In genomic region chr12:84962606-84963005, GRCm38 (mm10) we compare ENCODE assay signal across 14 mouse cellular contexts. TPM values are rescaled to one million over a fixed set of nuclear protein-coding genes. Genes with fewer than 3 reads are reported as not detected.
DNase-seq lines count a peak whose midpoint lies in the region; ATAC-seq and TF ChIP-seq lines count a peak whose summit lies in the region.
"Had no signal": no experiment of that assay in that cellular context is flagged by ENCODE, and none has a peak within 500 bp of the region (broad histone marks: within the 10 kb centered on the region; RNA-seq: fewer than 3 reads in every experiment).

No protein-coding gene starts in this region.

- DNase-seq in heart, adult 2 months, result no peak
- DNase-seq in heart, postnatal 14 days, result no peak
- DNase-seq in c-Kit-negative CD71-positive TER-119-positive erythroid progenitor cells, embryonic 14.5 days (ENCODE audit: low read depth, low spot score), result peak; percentile 54
- DNase-seq in heart, postnatal 0 days (ENCODE audit: low spot score), result peak; percentile 39
- no peak for DNase-seq in right cerebral cortex, postnatal 36 days (ENCODE audit: low spot score in 2 of 2)
- DNase-seq: adrenal gland, adult 2 months; kidney, postnatal 36 days had no signal

- TF ChIP-seq POLR2A in heart, adult 2 months (IDR thresholded peaks at IDR 0.05; ENCODE audit: insufficient read depth, low read depth, low read length), result no peak

- H3K4me3 ChIP-seq in heart, adult 2 months, result no peak overlapping the region
- no peak overlapping the region for H3K4me3 ChIP-seq in heart, postnatal 0 days (ENCODE audit: low read depth, low read length)
- H3K4me3 ChIP-seq in hindbrain, embryonic 16.5 days (ENCODE audit: low read length), result no peak overlapping the region
- no peak overlapping the region for H3K4me3 ChIP-seq in forebrain, embryonic 12.5 days (replicated peaks)
- H3K4me3 ChIP-seq: embryonic facial prominence, embryonic 12.5 days; limb, embryonic 15.5 days; myocyte had no signal

- no peaks in the 10 kb centered on the region for H3K27me3 ChIP-seq in heart, adult 2 months (ENCODE audit: control insufficient read depth, insufficient read depth, low read length)
- H3K27me3 ChIP-seq in heart, postnatal 0 days (ENCODE audit: control insufficient read depth, insufficient read depth, low read length), result no peaks in the 10 kb centered on the region
- no peaks in the 10 kb centered on the region for H3K27me3 ChIP-seq in hindbrain, embryonic 16.5 days (replicated peaks; ENCODE audit: control insufficient read depth, insufficient read depth, low read length)
- H3K27me3 ChIP-seq in forebrain, embryonic 12.5 days, result no peaks in the 10 kb centered on the region
- H3K27me3 ChIP-seq: embryonic facial prominence, embryonic 12.5 days; limb, embryonic 15.5 days had no signal

- no peak overlapping the region for H3K9ac ChIP-seq in heart, adult 2 months (ENCODE audit: low read depth, low read length)
- H3K9ac ChIP-seq in heart, postnatal 0 days (replicated peaks; ENCODE audit: low read depth, low read length), result no peak overlapping the region
- no peak overlapping the region for H3K9ac ChIP-seq in hindbrain, embryonic 16.5 days (ENCODE audit: low read depth, low read length)
- no peak overlapping the region for H3K9ac ChIP-seq in forebrain, embryonic 12.5 days
- H3K9ac ChIP-seq: embryonic facial prominence, embryonic 12.5 days; limb, embryonic 15.5 days had no signal

- TF ChIP-seq EP300 in heart, adult 2 months (IDR thresholded peaks at IDR 0.05; ENCODE audit: insufficient read depth, low read depth, low read length), result no peak
- TF ChIP-seq EP300 in heart, postnatal 0 days (IDR thresholded peaks at IDR 0.05; ENCODE audit: low read depth), result no peak

- no peaks in the 10 kb centered on the region for H3K9me3 ChIP-seq in heart, postnatal 0 days (replicated peaks; ENCODE audit: control insufficient read depth, low read length)
- no peaks in the 10 kb centered on the region for H3K9me3 ChIP-seq in hindbrain, embryonic 16.5 days (ENCODE audit: control insufficient read depth, low read length)
- no peaks in the 10 kb centered on the region for H3K9me3 ChIP-seq in forebrain, embryonic 12.5 days
- H3K9me3 ChIP-seq: embryonic facial prominence, embryonic 12.5 days; limb, embryonic 15.5 days had no signal

- WGBS in heart, adult 2 months, result 52% methylated on average over 7 of the region's 7 CpGs
- WGBS in heart, postnatal 0 days, result 23% methylated on average over 7 of the region's 7 CpGs
- whole genome bisulfite sequencing in hindbrain, embryonic 16.5 days, result 88% methylated on average over 7 of the region's 7 CpGs
- WGBS in forebrain, embryonic 12.5 days, result 87% methylated on average over 7 of the region's 7 CpGs

- no peak overlapping the region for H3K4me2 ChIP-seq in heart, postnatal 0 days (ENCODE audit: low read depth, low read length)
- H3K4me2 ChIP-seq in hindbrain, embryonic 16.5 days (ENCODE audit: low read length), result no peak overlapping the region
- no peak overlapping the region for H3K4me2 ChIP-seq in forebrain, embryonic 12.5 days
- H3K4me2 ChIP-seq: embryonic facial prominence, embryonic 12.5 days; limb, embryonic 15.5 days had no signal

- peaks cover 3% of the 10 kb centered on the region for H3K79me2 ChIP-seq in heart, adult 2 months (replicated peaks; ENCODE audit: control insufficient read depth, insufficient read depth, low read length)

- H3K4me1 ChIP-seq in heart, adult 2 months (ENCODE audit: control insufficient read depth, insufficient read depth, low read length), result peaks cover 2% of the 10 kb centered on the region; the same call in 1 of the 2 replicates
- H3K4me1 ChIP-seq in heart, postnatal 0 days (ENCODE audit: control insufficient read depth, insufficient read depth), result no peaks in the 10 kb centered on the region
- H3K4me1 ChIP-seq in hindbrain, embryonic 16.5 days (ENCODE audit: control insufficient read depth, insufficient read depth, low read depth, low read length), result no peaks in the 10 kb centered on the region; the same call in 1 of the 2 replicates
- no peaks in the 10 kb centered on the region for H3K4me1 ChIP-seq in forebrain, embryonic 12.5 days
- H3K4me1 ChIP-seq: embryonic facial prominence, embryonic 12.5 days; limb, embryonic 15.5 days had no signal

- TF ChIP-seq CTCF in heart, adult 2 months (IDR thresholded peaks at IDR 0.05), result no peak
- TF ChIP-seq CTCF in heart, postnatal 0 days (IDR thresholded peaks at IDR 0.05; ENCODE audit: low read depth), result no peak

- intact Hi-C loops in heart, adult 2 months (cut with DNase I), result loop anchor here (10.0 kb wide), 1 partner anchor 178 kb away; no protein-coding TSS in a partner anchor
- intact Hi-C loops in heart, postnatal 14 days (cut with DNase I), result loop anchor here (10.0 kb wide), 1 partner anchor 178 kb away; no protein-coding TSS in a partner anchor

- ATAC-seq in heart, postnatal 0 days (ENCODE audit: insufficient read depth, low read depth), result peak; percentile 63
- ATAC-seq in megakaryocyte progenitor cell, adult 5-6 weeks (replicated peaks; ENCODE audit: poor library complexity), result peak; percentile 98
- no peak for ATAC-seq in hindbrain, embryonic 16.5 days
- no peak for ATAC-seq in forebrain, embryonic 12.5 days (ENCODE audit: low FRiP score)
- ATAC-seq: inflammation-experienced regulatory T-cells, adult 6 months had no signal

- peaks cover 2% of the 10 kb centered on the region for H3K36me3 ChIP-seq in heart, adult 2 months (ENCODE audit: control insufficient read depth, insufficient read depth, low read length)
- peaks cover 17% of the 10 kb centered on the region; the same call in 1 of the 2 replicates for H3K36me3 ChIP-seq in heart, postnatal 0 days (replicated peaks; ENCODE audit: control insufficient read depth, insufficient read depth, low read length)
- H3K36me3 ChIP-seq in hindbrain, embryonic 16.5 days (ENCODE audit: control insufficient read depth, insufficient read depth, low read length), result 0 out of 2 replicates have a peak, but pooled peaks cover 7% of the 10 kb centered on the region
- H3K36me3 ChIP-seq in forebrain, embryonic 12.5 days (replicated peaks), result peaks cover 6% of the 10 kb centered on the region

- peak overlapping the region; percentile 66 for H3K27ac ChIP-seq in heart, adult 2 months
- H3K27ac ChIP-seq in heart, postnatal 0 days (ENCODE audit: low read depth), result peak overlapping the region; percentile 53
- H3K27ac ChIP-seq in hindbrain, embryonic 16.5 days (ENCODE audit: low read depth, low read length), result no peak overlapping the region
- no peak overlapping the region for H3K27ac ChIP-seq in forebrain, embryonic 12.5 days
- H3K27ac ChIP-seq: embryonic facial prominence, embryonic 12.5 days; limb, embryonic 15.5 days had no signal

RNA-seq across cellular contexts. Expression of gene Fcf1, which starts 8.1 kb away (rescaled TPM):
- total RNA-seq in heart, adult 2 months (2021), result 10 to 100 TPM; 31.8 to 35.1 TPM
- 28.1 and 54.1 TPM in 2 replicates for polyA plus RNA-seq in heart, adult 2 months (2012; rRNA removed)
- 10 to 100 TPM; 30.1 to 37.1 TPM for total RNA-seq in heart, postnatal 14 days (2021)
- total RNA-seq in heart, postnatal 0 days (2014; rRNA removed; ENCODE audit: low replicate concordance), result 17.8 and 39.1 TPM in 2 replicates
- polyA plus RNA-seq in heart, postnatal 0 days (2015; fragmentation: Nextera tagmentation; extraction: Ambion mirVana), result 85.1 and 90.9 TPM in 2 replicates
- 151 and 155 TPM in 2 replicates for total RNA-seq in megakaryocyte progenitor cell, adult 5-6 weeks (2015)
- total RNA-seq in megakaryocyte progenitor cell, adult 5-6 weeks (2017), result 121 and 125 TPM in 2 replicates
- 72.8 and 74.8 TPM in 2 replicates for polyA plus RNA-seq in hindbrain, embryonic 16.5 days (2015; fragmentation: Nextera tagmentation; extraction: Ambion mirVana)
- 132 TPM in 2 replicates for polyA plus RNA-seq in forebrain, embryonic 12.5 days (2016; fragmentation: Nextera tagmentation; extraction: Ambion mirVana)

RNA-seq across cellular contexts. Expression of gene Arel1, which starts 8.1 kb away (rescaled TPM):
- total RNA-seq in heart, adult 2 months (2021), result 10 to 100 TPM; 34.9 to 45.2 TPM
- polyA plus RNA-seq in heart, adult 2 months (2012; rRNA removed), result 29.5 and 45.9 TPM in 2 replicates
- 10 to 100 TPM; 33.6 to 38.9 TPM for total RNA-seq in heart, postnatal 14 days (2021)
- total RNA-seq in heart, postnatal 0 days (2014; rRNA removed; ENCODE audit: low replicate concordance), result 33.2 and 38.8 TPM in 2 replicates
- 11.0 and 12.1 TPM in 2 replicates for polyA plus RNA-seq in heart, postnatal 0 days (2015; fragmentation: Nextera tagmentation; extraction: Ambion mirVana)
- 28.0 and 30.5 TPM in 2 replicates for total RNA-seq in megakaryocyte progenitor cell, adult 5-6 weeks (2015)
- total RNA-seq in megakaryocyte progenitor cell, adult 5-6 weeks (2017), result 39.7 and 43.2 TPM in 2 replicates
- polyA plus RNA-seq in hindbrain, embryonic 16.5 days (2015; fragmentation: Nextera tagmentation; extraction: Ambion mirVana), result 29.3 and 36.0 TPM in 2 replicates
- 27.6 and 27.9 TPM in 2 replicates for polyA plus RNA-seq in forebrain, embryonic 12.5 days (2016; fragmentation: Nextera tagmentation; extraction: Ambion mirVana)

RNA-seq across cellular contexts. Expression of gene Ylpm1, which starts 33.5 kb away (rescaled TPM):
- total RNA-seq in heart, adult 2 months (2021), result 10 to 100 TPM; 26.7 to 26.8 TPM
- 9.3 and 12.1 TPM in 2 replicates for polyA plus RNA-seq in heart, adult 2 months (2012; rRNA removed)
- 10 to 100 TPM; 31.3 to 32.5 TPM for total RNA-seq in heart, postnatal 14 days (2021)
- total RNA-seq in heart, postnatal 0 days (2014; rRNA removed; ENCODE audit: low replicate concordance), result 10.2 and 14.7 TPM in 2 replicates
- 10.2 and 10.5 TPM in 2 replicates for polyA plus RNA-seq in heart, postnatal 0 days (2015; fragmentation: Nextera tagmentation; extraction: Ambion mirVana)
- 78.0 and 96.2 TPM in 2 replicates for total RNA-seq in megakaryocyte progenitor cell, adult 5-6 weeks (2015)
- total RNA-seq in megakaryocyte progenitor cell, adult 5-6 weeks (2017), result 52.7 and 84.7 TPM in 2 replicates
- 28.7 and 29.7 TPM in 2 replicates for polyA plus RNA-seq in hindbrain, embryonic 16.5 days (2015; fragmentation: Nextera tagmentation; extraction: Ambion mirVana)
- 45.5 and 47.8 TPM in 2 replicates for polyA plus RNA-seq in forebrain, embryonic 12.5 days (2016; fragmentation: Nextera tagmentation; extraction: Ambion mirVana)

Comparison
In these comparisons a context has a peak if more than half of its experiments do, and no peak if none do; other contexts are left out.
1. DNase-seq: peak in c-Kit-negative CD71-positive TER-119-positive erythroid progenitor cells, embryonic 14.5 days (single experiment) and heart, postnatal 0 days (single experiment); none in heart, adult 2 months (0 of 2), heart, postnatal 14 days (0 of 2) and right cerebral cortex, postnatal 36 days (0 of 2).
2. H3K27ac ChIP-seq: peak in heart, adult 2 months (single experiment) and heart, postnatal 0 days (single experiment); none in hindbrain, embryonic 16.5 days (single experiment) and forebrain, embryonic 12.5 days (single experiment).
3. ATAC-seq: peak in heart, postnatal 0 days (single experiment) and megakaryocyte progenitor cell, adult 5-6 weeks (single experiment); none in hindbrain, embryonic 16.5 days (single experiment) and forebrain, embryonic 12.5 days (single experiment).